Mouse (Mus musculus) adipocyte (in vitro differentiated cells): ENCODE measurements around the gene Fam136a.

ENCODE experiments used
- DNase-seq: peaks from one replicate; pipeline ENCODE4 v3.0.0-alpha.2; 2016; ENCODE audit warnings: low spot score

The Fam136a gene

DNA sequence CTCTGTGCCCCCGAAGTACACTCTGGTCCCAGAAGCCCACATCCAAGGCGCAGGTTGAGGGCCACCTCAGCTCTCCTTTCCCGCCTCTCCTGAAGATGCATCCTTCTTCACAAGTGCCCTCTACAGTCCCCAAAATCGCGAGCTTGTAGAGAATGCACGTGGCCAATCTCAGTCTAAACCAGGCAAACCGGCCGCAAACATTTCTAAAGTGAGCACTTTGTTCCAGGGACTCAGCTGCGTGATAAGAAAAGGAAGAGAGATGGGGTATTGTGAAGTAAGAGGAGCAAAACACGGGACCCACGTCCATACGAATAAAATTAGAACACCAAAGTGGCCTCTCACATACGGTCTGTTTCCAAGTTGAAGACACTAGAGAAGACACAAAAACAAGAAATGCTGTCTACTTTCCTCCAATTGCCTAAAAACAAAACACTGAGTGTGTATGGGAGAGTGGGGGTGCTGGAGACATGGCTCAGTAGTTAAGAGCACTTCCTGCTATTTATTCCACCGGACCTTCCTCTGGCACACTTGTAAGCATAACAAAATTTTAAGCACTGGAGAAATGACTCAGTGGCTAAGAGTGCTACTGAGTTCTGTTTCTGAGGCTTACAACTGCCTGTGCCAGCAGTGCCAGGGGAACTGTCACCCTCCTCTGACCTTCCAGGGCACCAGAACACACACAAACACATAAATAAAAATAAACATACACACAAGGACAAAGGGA, 32.0 kb downstream of the Fam136a start:
- DNase-seq, result peak; percentile 59

DNA sequence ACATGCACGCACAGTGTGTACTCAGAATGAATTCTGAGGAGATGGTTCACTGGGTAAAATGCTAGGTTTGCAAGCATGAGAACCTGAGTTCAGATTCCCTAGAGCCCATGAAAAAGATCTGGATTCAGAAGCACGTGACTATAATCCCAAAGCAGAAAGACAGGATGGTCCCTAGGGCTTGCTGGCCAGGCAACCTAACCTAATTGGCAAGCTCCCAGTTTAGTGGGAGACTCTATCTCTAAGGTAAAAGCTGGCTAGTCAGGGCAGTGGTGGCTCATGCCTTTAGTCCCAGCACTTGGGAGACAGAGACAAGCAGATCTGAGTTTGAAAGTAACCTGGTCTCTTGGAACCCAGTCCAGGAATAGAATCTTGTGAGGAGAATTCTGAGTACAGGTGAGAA, 33.5 kb downstream of the Fam136a start:
- DNase-seq, result peak; percentile 62

DNA sequence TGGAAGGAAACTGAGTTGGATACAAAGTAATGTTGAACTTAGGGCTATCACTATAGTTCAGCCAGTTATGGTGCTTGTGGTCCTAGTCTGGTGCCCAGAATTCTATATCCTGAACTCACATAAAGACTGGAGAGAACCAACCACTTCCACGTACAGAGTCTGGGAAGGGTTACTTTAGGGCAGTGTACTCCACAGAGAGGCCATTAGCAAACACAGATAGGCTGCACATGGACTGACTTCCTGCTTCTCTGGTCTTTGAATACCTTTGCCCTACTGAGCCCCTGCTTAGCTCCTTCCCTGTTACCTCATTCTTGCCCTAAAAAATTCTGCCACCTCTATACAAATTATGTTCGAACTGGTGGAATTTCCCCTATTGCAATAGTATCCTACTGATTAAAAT, 34.5 kb downstream of the Fam136a start:
- peak; percentile 51 for DNase-seq

DNA sequence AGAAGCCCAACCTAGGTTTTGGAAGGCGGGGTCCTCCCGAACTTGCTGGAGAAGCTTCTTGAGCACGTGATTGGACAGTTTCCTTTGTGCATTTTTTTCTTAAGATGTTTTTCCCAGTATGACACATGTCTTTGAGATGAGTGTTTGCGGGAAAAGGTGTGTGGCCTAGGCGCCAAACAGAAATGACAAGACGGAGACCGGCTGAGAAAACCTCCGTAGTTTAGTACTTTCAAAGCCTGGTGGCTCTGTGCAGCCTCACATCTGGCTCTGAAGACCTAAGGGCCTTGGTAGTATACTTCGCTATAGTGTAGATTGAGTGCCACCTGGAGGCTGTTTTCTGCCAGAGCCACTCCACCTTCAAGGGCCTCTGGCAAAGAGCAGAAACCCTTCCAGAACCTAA, 35.5 kb downstream of the Fam136a start:
- peak; percentile 91 for DNase-seq

DNA sequence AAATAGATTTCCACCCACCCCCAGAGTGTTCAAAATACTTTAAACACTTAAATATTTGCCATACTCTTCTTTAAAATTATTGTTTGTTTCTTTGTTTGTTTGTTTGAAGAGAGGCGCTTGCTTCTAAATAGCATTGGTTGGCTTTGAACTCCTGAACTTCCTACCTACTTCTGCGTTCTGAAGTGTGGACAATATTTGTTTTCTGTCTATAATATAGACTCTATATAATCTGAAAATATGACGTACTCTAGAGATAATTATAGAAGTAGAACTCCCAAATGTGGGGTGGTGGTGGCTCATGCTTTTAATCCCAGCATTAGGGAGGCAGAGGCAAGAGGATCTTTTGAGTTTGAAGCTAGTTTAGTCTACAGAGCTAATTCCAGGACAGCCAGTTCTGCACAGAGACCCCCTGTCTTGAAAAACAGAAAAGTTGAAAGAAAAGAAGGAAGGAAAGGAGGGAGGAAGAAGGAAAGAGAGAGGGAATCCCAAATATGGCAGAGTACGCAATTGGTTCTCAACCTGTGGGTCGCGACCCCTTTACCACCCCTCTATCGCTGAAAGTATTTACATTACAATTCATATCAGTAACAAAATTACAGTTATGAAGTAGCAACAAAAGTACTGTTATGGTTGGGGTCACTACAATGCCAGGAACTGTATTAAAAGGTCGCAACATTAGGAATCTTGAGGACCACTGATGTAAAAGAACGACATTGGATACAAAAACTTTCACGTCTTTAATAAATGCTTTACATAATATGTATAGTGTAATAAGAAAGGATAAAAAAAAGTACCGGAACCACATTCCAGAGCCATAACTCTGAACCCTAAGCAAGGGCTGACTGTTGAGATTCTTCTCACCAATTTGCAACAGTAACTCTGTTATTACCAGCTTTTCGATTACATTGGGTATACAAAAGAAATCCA, 37.5 kb downstream of the Fam136a start:
- DNase-seq, result no peak

DNA sequence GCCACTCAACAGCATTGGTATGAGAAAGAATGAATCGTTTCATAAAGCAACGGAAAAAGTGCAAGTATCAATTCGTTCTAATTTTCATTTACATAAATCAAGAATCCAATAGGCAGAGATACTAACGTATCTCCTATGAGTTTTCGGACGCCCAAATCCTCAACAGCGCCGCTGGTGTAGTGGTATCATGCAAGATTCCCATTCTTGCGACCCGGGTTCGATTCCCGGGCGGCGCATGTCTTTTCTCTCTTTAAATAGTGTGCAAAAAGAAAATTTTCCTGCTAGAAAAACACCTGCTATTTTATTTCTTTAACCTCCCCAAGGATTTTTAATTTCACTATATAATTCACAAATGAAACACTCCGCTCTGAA, 38.3 kb downstream of the Fam136a start:
- peak; percentile 94 for DNase-seq

DNA sequence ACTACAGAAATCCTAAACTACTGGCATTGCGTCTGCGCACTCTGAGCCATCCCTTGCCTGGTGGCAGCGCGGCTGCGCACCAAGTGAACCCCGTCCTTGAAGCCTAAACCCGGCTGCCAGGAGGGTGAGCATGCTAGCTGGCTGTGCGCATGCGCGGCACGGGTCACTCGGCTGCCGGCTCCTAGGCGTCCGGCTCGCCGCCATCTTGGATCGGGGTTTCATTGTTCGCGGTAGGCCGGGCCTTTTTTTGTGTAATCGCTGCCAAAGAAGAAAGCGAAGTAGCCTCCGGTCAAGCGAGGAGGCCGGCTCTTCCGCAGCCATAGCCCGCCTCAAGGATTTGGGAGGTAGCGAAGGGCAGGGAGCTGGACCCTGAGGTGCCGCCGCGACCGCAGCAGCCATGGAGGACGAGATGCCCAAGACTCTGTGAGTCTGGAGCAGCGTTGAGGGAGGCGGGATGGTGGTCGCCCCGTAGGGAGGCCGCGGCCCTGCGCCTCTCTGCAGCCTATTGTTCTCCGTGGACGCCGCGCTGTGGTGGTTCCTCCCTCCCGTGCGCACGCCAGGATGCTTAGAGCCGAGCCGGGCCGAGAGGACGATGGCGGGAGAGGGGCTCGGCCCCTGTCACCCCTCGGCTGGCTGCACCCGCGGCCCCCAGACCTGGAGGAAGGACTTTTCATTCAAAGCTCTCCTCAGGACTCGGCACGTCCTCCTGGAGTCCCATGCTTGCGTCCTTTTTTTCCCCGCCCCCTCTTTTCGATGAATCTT, 38.8 kb downstream of the Fam136a start, which contains the start of gene Tia1:
Gene Tia1 (plus strand): TSS at position 120 of the 762 bp plus-strand sequence.
- peak; percentile 100 for DNase-seq

DNA sequence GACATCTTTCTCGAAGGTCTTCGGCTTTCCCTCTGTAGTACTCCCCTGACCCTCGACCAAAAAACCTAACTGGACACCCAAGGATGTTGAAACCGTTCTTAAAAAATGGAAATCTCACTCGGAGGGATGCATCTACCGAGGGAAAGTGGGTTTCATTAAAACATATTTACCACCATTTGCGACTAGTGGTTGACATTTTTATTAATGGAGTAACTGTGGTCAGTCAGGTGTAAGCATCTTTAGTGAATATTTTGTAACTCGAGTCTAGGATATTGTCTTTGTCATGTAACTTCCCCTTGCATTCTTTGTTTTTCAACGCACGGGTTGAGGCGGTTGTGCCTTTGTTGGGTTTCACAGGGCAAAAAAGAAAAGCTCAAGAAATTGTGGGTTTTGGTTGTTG, 39.5 kb downstream of the Fam136a start:
- peak; percentile 60 for DNase-seq

DNA sequence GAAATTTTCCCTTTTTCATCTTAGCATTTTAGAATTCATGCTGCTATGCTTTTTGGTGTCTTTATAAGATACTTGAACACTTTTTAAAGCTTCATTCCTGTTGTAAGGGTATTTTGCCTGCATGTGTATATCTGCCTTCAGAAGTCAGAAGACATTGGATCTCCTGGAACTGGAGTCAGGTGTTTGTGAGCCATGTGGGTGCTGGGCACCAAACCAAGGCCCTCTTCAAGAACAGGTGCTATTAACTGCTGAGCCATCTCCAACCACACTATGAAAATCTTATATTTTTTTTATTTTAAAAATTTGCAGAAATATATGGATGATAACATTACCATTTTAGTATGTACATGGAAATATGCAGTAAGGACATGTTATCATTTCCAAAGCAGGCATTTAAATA, 40.9 kb downstream of the Fam136a start:
- no peak for DNase-seq

DNA sequence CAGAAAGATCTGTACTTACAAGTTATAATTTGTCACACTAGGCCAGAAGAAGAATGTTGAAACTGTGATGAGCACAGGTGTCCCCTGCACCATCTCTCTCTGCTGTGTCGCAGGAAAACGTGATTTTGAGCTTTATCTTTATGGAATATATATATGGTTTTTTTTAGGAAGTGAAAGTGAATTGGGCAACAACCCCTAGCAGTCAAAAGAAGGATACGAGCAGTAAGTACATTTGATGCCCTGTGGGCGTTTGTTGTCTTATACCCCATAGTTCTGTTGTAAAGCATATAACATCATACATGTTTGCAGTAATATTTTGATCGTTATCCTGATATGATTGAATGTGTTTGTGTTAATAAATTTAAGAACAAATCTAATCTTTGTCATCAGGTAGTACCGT, 53.3 kb downstream of the Fam136a start:
- no peak for DNase-seq

DNA sequence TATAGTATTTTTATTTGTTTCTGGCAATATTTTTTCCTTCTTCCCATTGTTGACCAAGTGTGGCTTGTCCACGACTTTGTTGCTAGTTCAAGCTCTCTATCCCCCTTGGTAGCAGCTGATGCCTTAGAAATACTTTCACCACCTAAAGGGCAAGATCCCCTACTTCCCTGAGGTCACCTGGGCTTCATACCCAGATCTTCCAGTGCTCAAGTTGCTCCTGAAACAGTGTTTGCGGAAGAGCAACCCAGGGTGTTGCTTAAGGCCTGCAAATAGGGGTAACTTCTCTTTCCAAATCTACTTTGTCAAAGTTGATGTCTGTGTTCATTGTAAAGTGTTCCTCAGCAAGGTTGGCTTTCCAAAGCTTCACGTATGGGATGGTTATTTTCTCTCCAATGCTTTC, 53.8 kb downstream of the Fam136a start:
- DNase-seq, result no peak
